ENCODE assay signal across 9 mouse cellular contexts in the genomic region with DNA sequence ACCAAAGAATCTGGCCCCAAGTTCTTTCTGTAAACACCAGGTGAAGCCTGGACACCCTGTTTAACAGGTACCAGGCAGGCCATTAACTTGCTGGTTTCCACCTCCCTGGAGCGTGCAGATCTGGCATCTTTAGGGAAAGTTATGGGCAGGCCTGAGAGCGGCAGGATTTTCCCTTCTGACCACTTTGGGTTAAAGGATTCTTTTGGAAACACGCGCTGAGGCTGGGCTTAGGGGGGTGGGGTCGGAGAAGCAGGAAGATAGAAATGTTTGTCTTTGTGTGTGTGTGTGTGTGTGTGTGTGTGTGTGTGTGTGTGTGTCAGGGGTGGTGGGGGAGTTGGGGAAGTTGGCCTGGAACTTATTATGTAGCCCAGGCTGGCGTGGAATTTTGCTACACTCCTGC. TPM values are rescaled to one million over a fixed set of nuclear protein-coding genes. Genes with fewer than 3 reads are reported as not detected.
DNase-seq lines count a peak whose midpoint lies in the region; ATAC-seq and TF ChIP-seq lines count a peak whose summit lies in the region.
"Had no signal": no experiment of that assay in that cellular context is flagged by ENCODE, and none has a peak within 500 bp of the region (broad histone marks: within the 10 kb centered on the region; RNA-seq: fewer than 3 reads in every experiment).

No protein-coding gene starts in this region.

- peak overlapping the region; percentile 5; the same call in 1 of the 2 replicates for H3K4me3 ChIP-seq in heart, embryonic 16.5 days (ENCODE audit: low read length)
- peak overlapping the region; percentile 12 for H3K4me3 ChIP-seq in testis, adult 2 months (ENCODE audit: control insufficient read depth, low read depth, low read length)
- H3K4me3 ChIP-seq in kidney, embryonic 15.5 days (replicated peaks) = no peak overlapping the region
- H3K4me3 ChIP-seq in stomach, embryonic 16.5 days (replicated peaks; ENCODE audit: low read length) = no peak overlapping the region

- intact Hi-C loops in heart, postnatal 36 days (cut with DNase I) = no loop called here

- H3K27ac ChIP-seq in heart, embryonic 16.5 days (ENCODE audit: low read length) = no peak overlapping the region
- H3K27ac ChIP-seq in testis, adult 2 months (ENCODE audit: control insufficient read depth, insufficient read depth, low read depth, low read length) = no peak overlapping the region
- H3K27ac ChIP-seq in kidney, embryonic 15.5 days = peak overlapping the region; percentile 49
- H3K27ac ChIP-seq in stomach, embryonic 16.5 days (ENCODE audit: low read length) = no peak overlapping the region

- TF ChIP-seq CTCF in testis, adult 2 months (IDR thresholded peaks at IDR 0.05; ENCODE audit: control insufficient read depth, insufficient read depth, insufficient replicate concordance, low read depth, low read length) = no peak

- H3K4me2 ChIP-seq in heart, embryonic 16.5 days (ENCODE audit: low read depth, low read length) = peak overlapping the region; percentile 40
- H3K4me2 ChIP-seq in kidney, embryonic 15.5 days = peak overlapping the region; percentile 14; the same call in 1 of the 2 replicates
- H3K4me2 ChIP-seq in stomach, embryonic 16.5 days (ENCODE audit: low read depth, low read length) = no peak overlapping the region

- no peak for DNase-seq in heart, postnatal 36 days
- DNase-seq in testis, postnatal 14 days (ENCODE audit: low spot score) = no peak
- no peak for DNase-seq in adrenal gland, postnatal 25 days
- no peak for DNase-seq in embryo, embryonic 10.5 days (ENCODE audit: low spot score)
- DNase-seq: liver, postnatal 0 days had no signal

- H3K36me3 ChIP-seq in heart, embryonic 16.5 days (ENCODE audit: control insufficient read depth, insufficient read depth) = 0 out of 2 replicates have a peak, but pooled peaks cover 4% of the 10 kb centered on the region
- no peaks in the 10 kb centered on the region for H3K36me3 ChIP-seq in testis, adult 2 months (ENCODE audit: control insufficient read depth, insufficient read depth, low read length)
- peaks cover 15% of the 10 kb centered on the region for H3K36me3 ChIP-seq in kidney, embryonic 15.5 days
- H3K36me3 ChIP-seq in stomach, embryonic 16.5 days (ENCODE audit: control insufficient read depth, insufficient read depth, low read length) = no peaks in the 10 kb centered on the region

- 66% methylated on average over 6 of the region's 6 CpGs for WGBS in heart, embryonic 16.5 days
- 40% methylated on average over 6 of the region's 6 CpGs for WGBS in kidney, embryonic 15.5 days
- 41% methylated on average over 6 of the region's 6 CpGs for WGBS in stomach, embryonic 16.5 days

- peak overlapping the region; percentile 14; the same call in 1 of the 2 replicates for H3K9ac ChIP-seq in heart, embryonic 16.5 days (ENCODE audit: low read length)
- no peak overlapping the region for H3K9ac ChIP-seq in kidney, embryonic 15.5 days
- 0 out of 2 replicates have a peak overlapping the region, but pooled peaks have one; percentile 16 for H3K9ac ChIP-seq in stomach, embryonic 16.5 days (ENCODE audit: low read length)
- H3K9ac ChIP-seq: liver, postnatal 0 days had no signal

- H3K9me3 ChIP-seq in heart, embryonic 16.5 days (replicated peaks; ENCODE audit: control insufficient read depth, low read length) = no peaks in the 10 kb centered on the region
- no peaks in the 10 kb centered on the region for H3K9me3 ChIP-seq in kidney, embryonic 15.5 days (replicated peaks)
- no peaks in the 10 kb centered on the region for H3K9me3 ChIP-seq in stomach, embryonic 16.5 days (replicated peaks; ENCODE audit: control insufficient read depth, low read length)

- no peaks in the 10 kb centered on the region for H3K27me3 ChIP-seq in heart, embryonic 16.5 days (ENCODE audit: control insufficient read depth, insufficient read depth, low read length)
- no peaks in the 10 kb centered on the region for H3K27me3 ChIP-seq in testis, adult 2 months (ENCODE audit: control insufficient read depth, insufficient read depth, low read length)
- H3K27me3 ChIP-seq in kidney, embryonic 15.5 days = no peaks in the 10 kb centered on the region
- H3K27me3 ChIP-seq in stomach, embryonic 16.5 days (ENCODE audit: control insufficient read depth, insufficient read depth, low read length) = no peaks in the 10 kb centered on the region

- no peak for TF ChIP-seq POLR2A in testis, adult 2 months (IDR thresholded peaks at IDR 0.05; ENCODE audit: control insufficient read depth, low read depth, low read length)

- no peak for ATAC-seq in heart, embryonic 16.5 days (replicated peaks; ENCODE audit: extremely low read depth, insufficient read depth, low FRiP score)
- ATAC-seq in kidney, embryonic 15.5 days (replicated peaks; ENCODE audit: low FRiP score) = no peak
- no peak for ATAC-seq in stomach, embryonic 16.5 days (ENCODE audit: insufficient read depth, low FRiP score)
- ATAC-seq: liver, postnatal 0 days had no signal

- H3K4me1 ChIP-seq in heart, embryonic 16.5 days (ENCODE audit: control insufficient read depth, insufficient read depth, low read length) = peaks cover 47% of the 10 kb centered on the region
- H3K4me1 ChIP-seq in testis, adult 2 months (ENCODE audit: control insufficient read depth, insufficient read depth, low read length) = peaks cover 13% of the 10 kb centered on the region
- H3K4me1 ChIP-seq in kidney, embryonic 15.5 days = peaks cover 84% of the 10 kb centered on the region
- peaks cover 50% of the 10 kb centered on the region for H3K4me1 ChIP-seq in stomach, embryonic 16.5 days (ENCODE audit: control insufficient read depth, insufficient read depth, low read length)

RNA-seq across cellular contexts. Expression of a gene that starts 4.2 kb away (rescaled TPM):
- polyA plus RNA-seq in heart, embryonic 16.5 days (2015; fragmentation: Nextera tagmentation; extraction: Ambion mirVana) = 59.1 and 74.8 TPM in 2 replicates
- total RNA-seq in heart, postnatal 36 days (2021) = 100 to 1,000 TPM; 101 to 102 TPM
- polyA plus RNA-seq in testis, adult 2 months (2012; rRNA removed) = 108 and 114 TPM in 2 replicates
- 84.0 and 87.2 TPM in 2 replicates for polyA plus RNA-seq in kidney, embryonic 15.5 days (2015; fragmentation: Nextera tagmentation; extraction: Ambion mirVana)
- polyA plus RNA-seq in stomach, embryonic 16.5 days (2015; fragmentation: Nextera tagmentation; extraction: Ambion mirVana) = 54.4 and 59.5 TPM in 2 replicates
- total RNA-seq in adrenal gland, postnatal 25 days (2021) = 598 and 906 TPM in 2 replicates

Comparison
In these comparisons a context has a peak if more than half of its experiments do, and no peak if none do; other contexts are left out.
1. H3K4me3 ChIP-seq: peak in heart, embryonic 16.5 days (single experiment) and testis, adult 2 months (single experiment); none in kidney, embryonic 15.5 days (single experiment) and stomach, embryonic 16.5 days (single experiment).